Mouse (Mus musculus): ENCODE results near the gene Col19a1. TPM values are rescaled to one million over a fixed set of nuclear protein-coding genes. Genes with fewer than 3 reads are reported as not detected.

Col19a1 gene
- total RNA-seq (2022) = under 1 TPM in 3 of 4 experiments, not detected in 1; 0.11 to 0.14 (median 0.12) TPM

GRCm38 (mm10) chr1:24587141-24587541 lies at the start of gene Col19a1:
TSS of gene Col19a1 (minus strand) at chr1:24587472.
- DNase-seq (ENCODE audit: low spot score) = no peak

DNA sequence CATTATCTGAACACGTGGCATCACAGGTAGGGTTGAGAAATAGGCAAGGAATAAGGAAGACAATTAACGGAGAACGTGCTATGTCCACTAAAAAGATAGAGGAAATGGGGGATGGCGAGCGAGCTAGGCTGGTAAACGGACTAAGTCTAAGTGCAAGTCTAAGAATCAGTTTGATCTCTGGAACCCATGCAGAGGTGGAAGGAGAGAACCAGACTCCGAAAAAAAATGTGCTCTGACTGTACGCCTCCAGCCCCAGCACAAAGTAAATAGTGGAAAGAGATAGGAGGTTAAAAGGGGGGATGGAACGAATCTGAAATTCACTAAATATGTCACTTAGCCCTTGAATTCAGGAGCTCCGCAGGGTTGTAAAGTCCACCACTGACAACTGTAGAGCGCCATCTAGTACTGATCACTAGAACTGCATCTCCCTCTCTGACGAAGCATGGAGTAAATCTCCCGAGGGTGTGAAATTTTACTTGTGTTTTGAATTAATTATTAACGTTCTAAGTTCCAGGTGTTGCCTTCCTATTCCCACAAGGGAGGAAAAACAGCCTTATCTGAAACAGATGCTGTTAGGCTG lies 46.4 kb upstream of the Col19a1 start:
- DNase-seq (ENCODE audit: low spot score) = peak; percentile 3

DNA sequence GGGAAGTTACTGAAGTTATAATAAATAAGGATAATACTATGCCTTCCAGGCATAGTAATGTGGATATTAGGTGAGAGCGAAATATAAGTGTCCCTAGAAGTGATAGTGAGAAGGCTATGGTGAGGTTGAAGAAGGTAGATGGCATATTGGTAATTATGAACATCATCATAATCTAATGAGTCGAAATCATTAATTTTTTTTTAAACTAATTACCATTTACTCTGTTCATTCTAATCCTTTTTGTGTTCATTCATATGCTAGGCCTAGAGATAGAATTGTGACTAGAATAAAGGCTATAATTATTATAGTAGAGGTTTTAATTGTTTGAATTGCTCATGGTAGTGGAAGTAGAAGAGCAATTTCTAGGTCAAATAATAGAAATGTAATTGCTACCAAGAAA lies 25.3 kb upstream of the Col19a1 start:
- peak; percentile 78 for DNase-seq (ENCODE audit: low spot score)

DNA sequence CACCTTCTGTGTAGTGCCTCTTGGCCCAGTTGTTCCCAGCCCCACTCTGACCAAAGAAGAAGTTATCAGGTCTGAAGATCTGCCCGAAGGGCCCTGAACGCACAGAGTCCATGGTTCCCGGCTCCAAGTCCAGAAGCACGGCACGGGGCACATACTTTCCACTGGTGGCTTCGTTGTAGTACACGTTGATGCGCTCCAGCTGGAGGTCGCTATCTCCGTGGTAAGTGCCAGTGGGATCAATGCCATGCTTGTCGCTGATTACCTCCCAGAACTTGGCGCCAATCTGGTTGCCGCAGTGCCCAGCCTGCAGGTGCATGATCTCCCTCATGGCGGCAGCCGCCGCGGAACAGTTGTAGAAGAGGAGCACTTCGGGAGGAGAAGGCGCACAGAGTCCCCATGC lies 7.8 kb upstream of the Col19a1 start:
- DNase-seq (ENCODE audit: low spot score) = no peak

DNA sequence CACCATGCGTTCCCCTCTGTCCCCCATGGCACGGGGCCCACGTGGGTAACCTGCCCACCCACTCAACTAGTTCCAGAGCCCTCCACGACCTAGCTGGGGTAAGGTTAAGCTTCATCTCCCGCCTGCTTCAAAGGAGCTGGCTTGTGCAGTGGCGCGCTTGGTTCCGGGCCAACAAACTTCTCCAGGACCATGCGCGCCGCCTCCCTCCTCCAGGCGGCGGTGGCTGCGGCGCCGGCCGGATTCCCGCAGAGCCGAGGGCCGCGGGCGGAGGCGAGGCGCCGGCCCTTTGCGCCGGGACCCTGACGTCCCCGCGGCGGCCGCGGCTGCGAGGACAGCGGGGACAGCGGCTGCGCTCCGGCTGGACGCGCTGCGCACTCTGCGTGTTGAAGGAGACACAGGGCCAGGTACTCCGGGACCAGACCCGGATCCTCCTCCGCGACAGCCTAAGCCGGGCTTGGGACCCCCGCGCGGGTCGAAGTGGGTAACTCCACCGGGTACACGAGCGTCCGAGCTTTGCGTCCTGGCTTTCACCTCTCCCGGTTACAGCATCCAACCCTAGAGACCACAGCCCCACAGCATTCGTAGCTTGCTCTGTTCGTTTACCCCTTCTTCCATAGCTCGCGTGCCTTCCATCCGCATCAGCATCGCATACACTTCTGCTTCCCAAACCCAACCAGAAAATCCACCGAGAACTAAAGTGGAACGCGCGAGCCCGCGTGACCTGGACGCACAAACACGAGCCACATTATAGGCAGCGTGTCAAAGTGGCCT lies 717 bp downstream of the Col19a1 start:
- DNase-seq (ENCODE audit: low spot score) = no peak

- DNase-seq (ENCODE audit: low spot score) = no peak
Observed at GRCm38 (mm10) chr1:24572602-24573001, 14.7 kb downstream of the Col19a1 start.

DNA sequence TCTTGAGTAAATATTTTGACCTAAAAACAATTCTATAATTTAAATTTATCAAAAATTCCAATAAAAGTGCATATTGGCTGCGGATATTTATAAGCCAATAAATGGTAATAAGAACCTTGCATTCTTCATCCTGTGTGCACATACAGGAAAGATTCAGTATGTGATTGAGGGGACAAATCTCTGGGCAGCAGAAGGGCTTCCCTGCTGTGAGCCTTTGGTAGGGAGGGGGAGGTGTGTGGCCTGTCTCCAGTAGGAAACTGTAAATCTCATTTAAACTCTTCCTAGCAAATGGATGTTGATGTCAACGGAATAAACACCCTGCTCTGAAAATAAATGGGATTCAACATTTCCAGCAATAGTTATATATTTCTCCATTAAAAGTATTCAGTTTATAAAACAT lies 23.2 kb downstream of the Col19a1 start:
- no peak for DNase-seq (ENCODE audit: low spot score)

GRCm38 (mm10) chr1:24558005-24558404 lies 29.3 kb downstream of the Col19a1 start:
- no peak for DNase-seq (ENCODE audit: low spot score)

DNA sequence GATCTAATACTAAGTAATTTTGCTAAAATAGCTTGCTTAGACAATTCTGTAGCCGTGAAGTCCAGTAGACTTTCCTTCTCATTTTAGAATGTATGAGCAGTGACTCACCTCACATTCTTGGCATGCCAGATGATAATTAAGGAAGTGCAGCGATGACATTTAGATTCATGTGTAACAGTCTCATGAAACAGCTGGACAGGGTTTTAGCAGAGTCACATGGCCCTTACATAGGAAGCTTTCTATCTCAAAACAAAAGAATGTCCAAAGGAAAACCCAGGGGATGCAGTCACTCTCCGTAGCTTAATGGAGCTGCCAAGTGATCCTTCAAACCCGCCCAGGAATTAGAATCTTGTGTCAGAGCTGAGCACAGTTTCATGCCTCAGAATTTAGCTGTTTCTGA lies 33.8 kb downstream of the Col19a1 start:
- DNase-seq (ENCODE audit: low spot score) = peak; percentile 21

DNA sequence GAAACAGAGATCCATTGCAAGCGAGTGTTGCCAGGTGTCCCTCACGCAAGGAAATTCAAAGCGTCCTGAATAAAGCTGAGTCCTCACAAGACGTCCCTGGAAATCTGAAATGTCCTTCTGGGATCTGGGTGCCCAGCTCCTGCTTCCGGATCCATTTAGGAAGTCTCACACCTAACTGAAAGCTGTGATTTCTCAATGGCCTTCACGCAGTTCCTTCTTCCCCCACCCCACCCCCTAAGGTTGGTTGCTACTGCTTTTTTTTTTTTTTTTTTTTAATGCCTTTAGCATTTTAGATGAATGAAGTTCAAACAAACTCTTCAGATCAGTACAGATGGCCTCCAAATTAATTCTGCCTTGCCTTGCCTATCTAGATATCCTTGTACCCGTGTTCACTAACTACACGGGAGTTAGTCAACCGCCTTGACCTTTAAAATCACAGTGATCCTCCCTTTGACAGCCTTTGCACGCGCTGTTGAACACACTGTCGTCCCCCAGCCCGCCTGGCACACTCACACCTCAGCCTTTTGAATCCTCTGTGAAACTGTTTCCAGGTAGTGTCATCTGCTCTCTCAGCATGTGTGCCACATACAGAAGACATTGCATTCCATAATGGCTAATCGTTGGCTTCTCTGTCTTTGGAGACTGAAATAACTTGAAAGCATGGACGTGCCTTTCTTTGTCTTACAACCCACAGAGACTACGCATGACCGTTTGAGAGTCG lies 36.6 kb downstream of the Col19a1 start:
- no peak for DNase-seq (ENCODE audit: low spot score)

DNA sequence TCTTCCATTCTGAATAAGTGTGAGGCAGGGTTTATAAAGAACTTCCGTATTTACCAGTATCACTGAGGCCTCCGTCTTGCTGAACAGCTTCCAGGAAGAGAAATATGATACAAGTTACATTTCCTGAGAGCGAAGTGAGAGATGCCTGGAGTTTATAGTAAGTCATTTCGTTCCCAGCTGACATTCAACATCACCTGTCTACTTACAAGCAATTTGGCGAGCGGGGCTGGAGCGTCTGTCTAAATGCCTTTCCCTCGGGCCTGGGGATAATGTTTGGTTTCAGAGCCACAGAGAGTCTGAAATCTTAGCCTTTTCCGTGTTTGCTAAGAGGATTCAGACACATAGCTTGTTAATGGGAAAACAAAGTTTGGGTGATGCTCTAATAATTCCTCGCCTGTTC lies 37.2 kb downstream of the Col19a1 start:
- no peak for DNase-seq (ENCODE audit: low spot score)

DNA sequence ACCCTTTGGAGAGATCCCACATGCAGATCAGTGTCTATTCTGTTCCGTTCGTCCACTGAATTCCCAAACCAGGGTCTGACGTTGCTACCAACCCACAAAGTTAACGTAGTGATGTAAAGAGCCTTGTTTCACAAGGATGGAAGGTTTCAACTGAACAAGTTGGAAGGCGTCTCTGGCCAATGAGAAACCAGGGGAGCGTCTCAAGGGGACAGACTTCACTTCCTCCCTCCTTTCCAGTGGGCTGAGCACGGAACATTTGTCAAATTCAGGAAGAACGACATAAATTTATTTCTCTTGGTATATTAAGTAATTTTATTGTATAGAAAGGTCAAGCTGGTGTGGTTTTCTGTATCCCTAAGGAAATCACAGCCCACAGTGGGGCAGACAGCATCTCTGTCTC lies 38.2 kb downstream of the Col19a1 start:
- no peak for DNase-seq (ENCODE audit: low spot score)

DNA sequence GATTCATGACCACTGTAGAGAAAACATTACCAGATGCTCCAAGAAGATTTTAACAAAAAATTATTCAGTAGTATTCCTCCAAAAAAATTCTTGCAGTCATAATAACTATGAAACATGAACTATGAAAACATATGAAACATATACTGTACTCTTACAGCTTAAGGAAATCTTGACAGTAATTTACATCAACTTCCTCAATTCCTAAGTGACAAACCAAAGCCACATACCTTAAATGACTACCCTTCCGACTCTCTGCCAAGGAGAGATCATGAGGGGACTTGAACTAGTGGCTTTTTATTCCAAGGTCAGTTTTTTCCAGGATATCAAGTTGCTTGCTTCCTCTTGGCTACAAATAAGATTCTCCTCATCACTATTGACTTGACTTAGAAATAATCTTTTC lies 39.7 kb downstream of the Col19a1 start:
- no peak for DNase-seq (ENCODE audit: low spot score)

DNA sequence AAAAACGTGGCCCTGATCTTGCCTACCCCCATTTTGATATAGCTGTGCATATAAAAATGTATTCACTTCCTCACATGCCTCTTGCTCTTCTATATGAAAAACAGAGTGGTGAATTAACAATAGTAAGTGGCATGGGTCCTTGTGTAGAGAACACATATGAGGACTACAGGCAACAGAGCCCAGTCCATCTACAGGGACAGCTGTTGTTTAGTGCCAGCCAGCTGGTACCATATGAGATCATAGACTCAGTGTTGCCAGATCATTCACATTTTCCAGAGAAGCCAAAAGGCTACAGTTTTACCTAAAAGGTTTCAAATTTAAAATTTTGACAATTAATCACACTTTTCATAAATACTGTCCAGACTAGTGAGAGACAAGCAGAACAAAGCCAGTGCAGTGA lies 47.4 kb downstream of the Col19a1 start:
- DNase-seq (ENCODE audit: low spot score) = no peak

GRCm38 (mm10) chr1:24527194-24527593 lies 60.1 kb downstream of the Col19a1 start:
- no peak for DNase-seq (ENCODE audit: low spot score)

- DNase-seq (ENCODE audit: low spot score) = no peak
Observed at GRCm38 (mm10) chr1:24517462-24517861, 69.8 kb downstream of the Col19a1 start.

DNA sequence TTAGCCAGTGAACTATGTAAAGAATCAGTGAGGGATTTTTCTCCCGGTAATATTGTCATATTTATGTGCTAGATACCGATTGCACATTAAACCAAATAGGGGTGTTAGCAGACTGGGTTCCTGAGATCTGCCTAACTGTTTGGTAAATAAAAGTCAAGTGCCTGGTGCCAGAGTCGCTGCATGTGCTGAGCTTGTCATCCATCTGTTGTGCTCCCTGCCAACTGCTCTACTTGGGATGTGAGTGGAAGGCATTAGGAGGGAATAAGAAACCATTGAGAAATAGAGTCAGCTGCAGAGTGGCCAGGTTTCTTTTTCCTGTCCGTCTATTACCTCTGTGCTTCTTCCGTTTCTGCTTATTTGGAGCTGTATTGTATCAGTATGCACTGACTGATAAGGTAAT lies 71.9 kb downstream of the Col19a1 start:
- no peak for DNase-seq (ENCODE audit: low spot score)

DNA sequence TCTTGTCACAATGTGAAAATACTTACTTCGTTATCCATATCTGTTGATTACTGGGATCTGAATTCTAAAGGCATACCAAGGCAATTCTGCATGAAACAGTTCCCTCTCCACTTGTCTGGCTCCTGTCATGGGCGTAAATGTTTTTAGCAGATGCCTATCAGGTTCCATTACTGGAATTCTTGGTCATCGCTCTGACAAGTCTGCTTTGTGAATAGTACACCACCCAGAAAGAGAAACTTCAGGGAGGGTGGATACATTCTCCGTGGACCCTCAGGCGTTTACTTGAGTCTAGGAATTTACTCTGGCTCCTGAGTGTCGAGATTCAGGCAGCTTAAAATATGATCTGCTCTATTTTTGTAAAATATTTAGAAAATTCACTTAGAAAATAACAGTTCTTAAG lies 75.7 kb downstream of the Col19a1 start:
- DNase-seq (ENCODE audit: low spot score) = no peak

DNA sequence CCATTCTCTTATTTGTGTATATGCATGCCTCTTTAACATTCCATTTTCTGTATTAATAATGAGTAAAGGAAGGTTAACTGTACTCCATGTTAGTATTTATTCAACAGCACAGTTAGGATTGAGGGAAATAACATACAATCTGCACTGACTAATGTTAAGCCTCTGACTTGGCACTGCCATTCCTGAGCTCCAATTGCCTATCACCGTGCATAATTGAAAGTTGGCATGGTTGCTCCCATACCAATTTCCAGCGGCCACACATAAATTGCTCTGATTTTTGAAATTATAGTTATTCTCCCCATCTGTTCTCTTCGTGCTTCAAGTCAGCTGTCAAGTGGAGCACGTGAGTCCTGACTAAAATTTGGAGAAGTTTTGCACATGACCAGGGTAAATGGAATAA lies 91.9 kb downstream of the Col19a1 start:
- no peak for DNase-seq (ENCODE audit: low spot score)

DNA sequence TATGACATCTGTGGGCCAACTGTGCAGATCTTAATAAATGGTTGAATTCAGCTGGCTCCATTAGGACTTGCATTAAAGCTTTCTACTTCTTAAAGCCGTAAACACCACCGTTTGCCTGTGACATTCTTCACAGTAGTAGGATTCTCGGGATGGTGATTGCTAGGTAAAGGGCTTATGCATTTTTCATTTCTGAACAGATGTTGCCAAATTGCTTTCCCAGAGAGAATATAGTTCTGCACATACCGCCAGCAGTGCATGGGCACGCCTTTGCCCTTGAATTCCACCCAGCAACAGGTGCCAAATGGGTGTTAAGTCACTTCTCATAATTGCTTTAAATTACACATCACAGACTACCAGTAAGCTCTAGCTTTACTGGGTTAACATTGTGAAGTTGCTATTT lies 103.1 kb downstream of the Col19a1 start:
- no peak for DNase-seq (ENCODE audit: low spot score)

GRCm38 (mm10) chr1:24471096-24471710 lies 116.1 kb downstream of the Col19a1 start:
- peak; percentile 20 for DNase-seq (ENCODE audit: low spot score)

GRCm38 (mm10) chr1:24470633-24471032 lies 116.6 kb downstream of the Col19a1 start:
- no peak for DNase-seq (ENCODE audit: low spot score)

All from heart, adult 8-10 months (tissue).